Mouse (Mus musculus): ENCODE measurements around the gene Slc6a18. TPM values are rescaled to one million over a fixed set of nuclear protein-coding genes. Genes with fewer than 3 reads are reported as not detected.

Slc6a18 gene
- polyA plus RNA-seq, 1 experiment from 2014 or later = not detected

DNA sequence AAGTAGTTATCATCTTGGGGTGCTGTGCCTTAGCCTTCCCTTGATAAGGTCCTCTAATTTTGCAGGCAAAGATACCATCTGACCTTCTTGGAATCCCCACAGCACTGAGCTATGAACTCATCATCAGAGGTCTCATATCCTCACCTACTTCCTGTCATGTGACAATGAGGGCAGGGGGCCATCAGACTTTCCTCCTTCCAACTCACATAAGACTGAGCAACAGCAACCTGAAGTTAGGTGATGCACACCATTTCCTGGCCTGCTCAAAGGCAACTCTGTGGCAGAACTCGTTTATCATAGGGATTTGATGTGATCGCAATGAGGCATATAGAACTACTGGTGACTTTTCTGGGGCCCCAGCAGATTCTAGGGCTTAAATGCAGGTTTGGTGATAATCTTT, 4.4 kb upstream of the Slc6a18 start:
- no peak overlapping the region for H3K27ac ChIP-seq
- H3K4me2 ChIP-seq = no peak overlapping the region
- no peak for ATAC-seq (ENCODE audit: low FRiP score)
- no peak overlapping the region for H3K4me3 ChIP-seq (replicated peaks)
- no peak overlapping the region for H3K9ac ChIP-seq
- H3K27me3 ChIP-seq = no peaks in the 10 kb centered on the region; the same call in 1 of the 2 replicates
- no peaks in the 10 kb centered on the region for H3K36me3 ChIP-seq (replicated peaks)
- no peaks in the 10 kb centered on the region for H3K9me3 ChIP-seq
- H3K4me1 ChIP-seq = no peaks in the 10 kb centered on the region
- WGBS = 87% methylated on average over 2 of the region's 2 CpGs

GRCm38 (mm10) chr13:73680394-73680793, 2.6 kb upstream of the Slc6a18 start:
- WGBS = 53% methylated on average over 1 of the region's 1 CpGs
- Histone ChIP-seq H3K4me2 (no peak overlapping the region), H3K27me3 (no peaks in the 10 kb centered on the region; the same call in 1 of the 2 replicates), H3K9ac (no peak overlapping the region), H3K27ac (no peak overlapping the region), H3K4me3 (replicated peaks) (no peak overlapping the region), H3K4me1 (no peaks in the 10 kb centered on the region), H3K36me3 (replicated peaks) (no peaks in the 10 kb centered on the region), H3K9me3 (no peaks in the 10 kb centered on the region)
- ATAC-seq (ENCODE audit: low FRiP score) = no peak

DNA sequence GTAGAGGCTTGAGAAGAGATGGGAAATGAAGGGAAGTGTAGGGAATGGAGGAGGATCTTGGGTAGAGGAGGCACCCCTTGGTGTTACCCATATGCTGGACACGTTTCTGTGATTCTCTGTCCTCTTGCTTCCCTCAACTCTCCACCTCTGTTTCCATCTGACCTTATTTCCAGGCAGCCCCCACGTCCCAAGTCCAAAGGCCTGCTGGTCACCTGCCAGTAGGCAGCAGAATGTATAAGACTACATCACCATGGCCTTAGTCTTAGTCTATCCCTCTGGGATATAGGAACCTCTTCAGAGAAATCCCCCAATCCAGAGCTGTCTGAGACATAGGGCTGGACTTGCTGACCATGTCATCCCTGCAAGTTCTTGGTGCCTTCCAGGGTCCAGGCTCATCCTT, 1.5 kb upstream of the Slc6a18 start:
- H3K27ac ChIP-seq = no peak overlapping the region
- 73% methylated on average over 2 of the region's 2 CpGs for WGBS
- no peak overlapping the region for H3K4me2 ChIP-seq
- no peaks in the 10 kb centered on the region for H3K9me3 ChIP-seq
- no peak overlapping the region for H3K4me3 ChIP-seq (replicated peaks)
- no peaks in the 10 kb centered on the region; the same call in 1 of the 2 replicates for H3K27me3 ChIP-seq
- H3K4me1 ChIP-seq = no peaks in the 10 kb centered on the region
- no peak overlapping the region for H3K9ac ChIP-seq
- ATAC-seq (ENCODE audit: low FRiP score) = no peak
- no peaks in the 10 kb centered on the region for H3K36me3 ChIP-seq (replicated peaks)

DNA sequence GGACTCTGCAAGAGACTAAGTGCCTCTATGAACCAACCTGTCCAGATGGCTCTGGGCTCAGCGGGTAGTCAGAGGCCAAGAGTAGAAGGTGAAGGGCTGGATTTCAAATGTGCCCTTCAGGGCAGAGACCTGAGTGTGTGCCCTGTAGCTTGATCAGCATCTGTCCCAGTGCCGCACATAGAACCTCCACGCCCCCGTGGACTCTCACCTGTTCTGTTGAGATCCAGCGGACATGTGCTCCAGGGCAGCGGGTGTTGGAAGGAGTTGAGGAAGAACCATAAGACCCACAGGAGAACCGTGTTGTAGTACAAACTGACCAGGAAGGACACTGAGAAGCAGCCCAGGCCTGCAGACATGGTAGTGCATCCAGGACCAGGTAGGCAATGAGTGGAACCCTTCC, 2.7 kb downstream of the Slc6a18 start:
- Histone ChIP-seq H3K4me3 (replicated peaks) (no peak overlapping the region), H3K27me3 (no peaks in the 10 kb centered on the region; the same call in 1 of the 2 replicates), H3K4me2 (no peak overlapping the region), H3K36me3 (replicated peaks) (no peaks in the 10 kb centered on the region), H3K27ac (no peak overlapping the region), H3K9ac (no peak overlapping the region), H3K9me3 (no peaks in the 10 kb centered on the region), H3K4me1 (no peaks in the 10 kb centered on the region)
- ATAC-seq (ENCODE audit: low FRiP score) = no peak
- 89% methylated on average over 7 of the region's 7 CpGs for WGBS

GRCm38 (mm10) chr13:73660163-73660695, 17.6 kb downstream of the Slc6a18 start:
- Histone ChIP-seq H3K36me3 (replicated peaks) (no peaks in the 10 kb centered on the region), H3K9ac (no peak overlapping the region), H3K27ac (no peak overlapping the region), H3K4me3 (replicated peaks) (no peak overlapping the region), H3K4me1 (no peaks in the 10 kb centered on the region), H3K4me2 (no peak overlapping the region), H3K27me3 (0 out of 2 replicates have a peak, but pooled peaks cover 3% of the 10 kb centered on the region), H3K9me3 (no peaks in the 10 kb centered on the region)
- WGBS = 73% methylated on average over 2 of the region's 2 CpGs
- ATAC-seq (ENCODE audit: low FRiP score) = no peak

DNA sequence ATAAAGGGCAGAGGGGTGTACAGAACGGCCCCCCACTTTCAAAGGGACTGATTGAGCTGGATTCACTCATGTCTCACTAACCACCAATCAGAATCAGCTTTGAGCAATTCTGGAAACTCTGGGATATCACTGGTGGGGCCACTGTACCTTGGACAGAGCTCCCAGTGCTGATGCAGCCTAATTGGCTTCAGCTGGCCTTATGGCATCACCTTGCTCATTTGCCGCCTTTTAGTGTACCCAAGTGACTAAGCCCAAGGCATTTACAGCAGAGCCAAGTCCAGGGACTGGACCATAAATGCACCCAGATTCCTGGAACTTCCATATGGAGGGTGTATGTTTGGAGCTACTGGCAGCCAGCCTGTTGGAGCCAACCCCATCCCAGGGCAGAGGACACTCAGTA, 18.9 kb downstream of the Slc6a18 start:
- 51% methylated on average over 2 of the region's 2 CpGs for WGBS
- no peak for ATAC-seq (ENCODE audit: low FRiP score)
- Histone ChIP-seq H3K9me3 (no peaks in the 10 kb centered on the region), H3K4me2 (no peak overlapping the region), H3K27ac (no peak overlapping the region), H3K27me3 (0 out of 2 replicates have a peak, but pooled peaks cover 3% of the 10 kb centered on the region), H3K9ac (no peak overlapping the region), H3K36me3 (replicated peaks) (no peaks in the 10 kb centered on the region), H3K4me3 (replicated peaks) (no peak overlapping the region), H3K4me1 (no peaks in the 10 kb centered on the region)

DNA sequence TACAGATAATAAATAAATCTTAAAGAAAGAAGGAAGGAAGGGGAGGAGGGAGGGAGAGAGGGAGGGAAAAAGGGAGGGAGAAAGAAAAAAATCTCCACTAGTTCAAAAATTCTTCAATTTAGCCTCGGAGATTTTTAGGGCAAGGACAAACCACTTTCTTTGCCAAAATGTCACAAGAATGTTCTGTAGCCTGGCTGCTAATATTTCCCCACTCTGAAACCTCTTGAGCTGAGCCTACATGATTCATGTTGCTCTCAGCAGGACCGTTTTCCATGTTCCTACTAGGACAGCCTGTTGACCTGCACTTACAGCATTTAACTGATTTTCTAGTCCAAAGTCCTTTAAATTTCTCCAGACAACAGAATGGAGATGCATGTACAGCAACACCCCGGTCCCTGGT, 22.8 kb downstream of the Slc6a18 start:
- Histone ChIP-seq H3K4me2 (no peak overlapping the region), H3K27me3 (0 out of 2 replicates have a peak, but pooled peaks cover 3% of the 10 kb centered on the region), H3K9me3 (no peaks in the 10 kb centered on the region), H3K27ac (no peak overlapping the region), H3K9ac (no peak overlapping the region), H3K4me1 (no peaks in the 10 kb centered on the region), H3K4me3 (replicated peaks) (no peak overlapping the region), H3K36me3 (replicated peaks) (no peaks in the 10 kb centered on the region)
- WGBS = 83% methylated on average over 3 of the region's 3 CpGs
- ATAC-seq (ENCODE audit: low FRiP score) = no peak

GRCm38 (mm10) chr13:73653266-73653665, 24.6 kb downstream of the Slc6a18 start:
- Histone ChIP-seq H3K27me3 (0 out of 2 replicates have a peak, but pooled peaks cover 3% of the 10 kb centered on the region), H3K4me2 (no peak overlapping the region), H3K9ac (no peak overlapping the region), H3K9me3 (no peaks in the 10 kb centered on the region), H3K36me3 (replicated peaks) (peaks cover 6% of the 10 kb centered on the region; the same call in 1 of the 2 replicates), H3K4me3 (replicated peaks) (no peak overlapping the region), H3K4me1 (no peaks in the 10 kb centered on the region), H3K27ac (no peak overlapping the region)
- no peak for ATAC-seq (ENCODE audit: low FRiP score)
- 81% methylated on average over 3 of the region's 3 CpGs for WGBS

- WGBS = 36% methylated on average over 6 of the region's 6 CpGs
- no peaks in the 10 kb centered on the region for H3K27me3 ChIP-seq
- no peak overlapping the region for H3K4me2 ChIP-seq
- ATAC-seq (ENCODE audit: low FRiP score) = no peak
- no peak overlapping the region for H3K4me3 ChIP-seq (replicated peaks)
- H3K9me3 ChIP-seq = no peaks in the 10 kb centered on the region
- H3K27ac ChIP-seq = no peak overlapping the region
- H3K4me1 ChIP-seq = no peaks in the 10 kb centered on the region
- no peak overlapping the region for H3K9ac ChIP-seq
- H3K36me3 ChIP-seq (replicated peaks) = peaks cover 14% of the 10 kb centered on the region
Observed at GRCm38 (mm10) chr13:73646397-73647087, 31.3 kb downstream of the Slc6a18 start.

DNA sequence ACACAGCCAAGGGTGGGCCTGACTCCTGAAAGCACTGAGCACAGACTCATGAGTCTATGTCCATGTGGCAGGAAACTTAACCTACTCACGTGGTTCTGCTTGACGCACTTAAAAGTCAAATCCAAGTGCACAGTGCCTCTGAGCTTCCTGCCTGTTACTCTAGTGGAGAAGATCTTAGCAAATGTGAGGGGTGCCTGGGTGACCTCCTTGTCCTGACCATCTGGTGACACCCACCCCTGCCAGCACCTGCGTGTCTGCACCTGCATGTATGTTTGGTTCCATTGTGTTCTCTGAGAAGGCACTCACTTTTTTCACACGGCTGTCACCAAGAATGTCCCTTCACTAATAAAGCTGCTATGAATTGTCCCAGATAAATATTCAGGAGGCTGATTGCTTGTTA, 36.5 kb downstream of the Slc6a18 start:
- ATAC-seq (ENCODE audit: low FRiP score) = no peak
- H3K9me3 ChIP-seq = no peaks in the 10 kb centered on the region
- no peak overlapping the region for H3K4me2 ChIP-seq
- H3K27ac ChIP-seq = no peak overlapping the region
- H3K27me3 ChIP-seq = no peaks in the 10 kb centered on the region
- H3K9ac ChIP-seq = no peak overlapping the region
- H3K4me1 ChIP-seq = no peaks in the 10 kb centered on the region
- WGBS = 91% methylated on average over 4 of the region's 4 CpGs
- H3K4me3 ChIP-seq (replicated peaks) = no peak overlapping the region
- H3K36me3 ChIP-seq (replicated peaks) = peaks cover 6% of the 10 kb centered on the region; the same call in 1 of the 2 replicates

GRCm38 (mm10) chr13:73637826-73638225, 40.0 kb downstream of the Slc6a18 start:
- Histone ChIP-seq H3K4me3 (replicated peaks) (no peak overlapping the region), H3K9me3 (no peaks in the 10 kb centered on the region), H3K27me3 (no peaks in the 10 kb centered on the region), H3K9ac (no peak overlapping the region), H3K36me3 (replicated peaks) (peaks cover 24% of the 10 kb centered on the region), H3K4me2 (no peak overlapping the region), H3K27ac (no peak overlapping the region), H3K4me1 (no peaks in the 10 kb centered on the region)
- no peak for ATAC-seq (ENCODE audit: low FRiP score)
- WGBS = 89% methylated on average over 5 of the region's 6 CpGs

GRCm38 (mm10) chr13:73631837-73632236, 46.0 kb downstream of the Slc6a18 start:
- Histone ChIP-seq H3K9me3 (no peaks in the 10 kb centered on the region), H3K4me3 (replicated peaks) (no peak overlapping the region), H3K36me3 (replicated peaks) (peaks cover 18% of the 10 kb centered on the region), H3K9ac (no peak overlapping the region), H3K27ac (no peak overlapping the region), H3K4me1 (peaks cover 22% of the 10 kb centered on the region), H3K4me2 (no peak overlapping the region), H3K27me3 (no peaks in the 10 kb centered on the region)
- no peak for ATAC-seq (ENCODE audit: low FRiP score)
- 95% methylated on average over 3 of the region's 3 CpGs for WGBS

GRCm38 (mm10) chr13:73628586-73629113, 49.2 kb downstream of the Slc6a18 start:
- H3K36me3 ChIP-seq (replicated peaks) = 0 out of 2 replicates have a peak, but pooled peaks cover 4% of the 10 kb centered on the region
- H3K4me1 ChIP-seq = peaks cover 29% of the 10 kb centered on the region
- no peak for ATAC-seq (ENCODE audit: low FRiP score)
- no peak overlapping the region for H3K4me3 ChIP-seq (replicated peaks)
- no peak overlapping the region for H3K4me2 ChIP-seq
- 90% methylated on average over 11 of the region's 11 CpGs for WGBS
- no peaks in the 10 kb centered on the region for H3K9me3 ChIP-seq
- H3K9ac ChIP-seq = no peak overlapping the region
- 0 out of 2 replicates have a peak, but pooled peaks cover 3% of the 10 kb centered on the region for H3K27me3 ChIP-seq
- no peak overlapping the region for H3K27ac ChIP-seq
